Mouse (Mus musculus) bone marrow, adult 2 months (tissue): ENCODE data around the gene Traf3ip3. TPM values are rescaled to one million over a fixed set of nuclear protein-coding genes. Genes with fewer than 3 reads are reported as not detected.
A peak's percentile ranks its signal among the peaks of the same experiment; 100 is the strongest.

Experiments
- H3K27ac ChIP-seq: fragments of 200-500 bp; 2 replicates; pipeline ENCODE4 v1.5.1; 2012; ENCODE audit warnings: low read depth, mild to moderate bottlenecking, control low read depth, inconsistent platforms, low read length; ENCODE audit not compliant: control insufficient read depth, poor library complexity, insufficient read depth
- H3K4me1 ChIP-seq: fragments of 200-500 bp; 2 replicates; pipeline ENCODE4 v1.6.1; 2011; ENCODE audit warnings: low read length; ENCODE audit not compliant: control insufficient read depth, insufficient read depth
- H3K4me3 ChIP-seq: fragments of 200-500 bp; replicated peaks from 2 replicates; pipeline ENCODE3; 2011; ENCODE audit warnings: mild to moderate bottlenecking, low read depth, low read length, control low read depth; ENCODE audit not compliant: control insufficient read depth
- CTCF ChIP-seq: fragments of 200-500 bp; IDR thresholded peaks from 2 replicates; pipeline ENCODE4 v1.5.1; 2011; ENCODE audit warnings: low read length, control low read depth; ENCODE audit not compliant: control insufficient read depth, insufficient read depth
- POLR2A ChIP-seq: fragments of 200-500 bp; IDR thresholded peaks from 2 replicates; pipeline ENCODE4 v1.6.1; 2011; ENCODE audit warnings: low read depth, mild to moderate bottlenecking, control low read depth, low read length, borderline replicate concordance; ENCODE audit not compliant: control insufficient read depth
- WGBS: fragments of 180-500 bp; shearing (Covaris S2); methylation state at CpG from one replicate; pipeline ENCODE4 v1.1.7; 2018; 5-methylcytosine and 5-hydroxymethylcytosine counted together
- polyA plus RNA-seq: library from polyadenylated mRNA; stranded (reverse); fragments of >200 nt; gene quantifications from 2 replicates; pipeline ENCODE4 v1.2.4, GENCODE M21; 2011; ENCODE audit warnings: low replicate concordance; ENCODE audit not compliant: missing spikeins, insufficient read depth, insufficient read length

The Traf3ip3 gene
- polyA plus RNA-seq, 1 experiment = 119 TPM

DNA sequence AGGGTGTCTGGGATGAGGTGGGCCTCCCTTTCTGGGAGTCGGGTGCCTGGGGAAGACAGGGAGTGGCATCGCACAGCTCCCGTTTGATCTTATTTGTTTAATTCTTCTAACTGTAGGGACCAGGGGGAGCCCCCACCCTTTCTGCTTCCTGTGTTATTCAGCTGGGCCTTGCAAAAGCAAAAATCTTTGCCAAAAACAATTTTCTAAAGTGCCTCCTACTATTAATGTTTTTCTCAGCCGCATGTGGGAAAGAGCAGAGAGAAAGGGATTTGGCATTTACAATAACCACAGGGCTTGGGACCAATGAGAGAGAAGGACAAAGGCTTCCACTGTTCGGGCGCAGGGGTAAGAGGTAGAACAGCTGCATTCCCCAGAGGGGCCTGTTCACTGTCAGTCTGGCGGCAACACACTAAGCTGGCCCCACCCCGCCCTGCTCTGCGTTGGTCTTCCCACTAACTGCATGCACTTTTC lies 12.3 kb downstream of the Traf3ip3 start:
- H3K4me1 ChIP-seq = peaks cover 2% of the 10 kb centered on the region; the same call in 1 of the 2 replicates
- no peak overlapping the region for H3K4me3 ChIP-seq
- TF ChIP-seq POLR2A (no peak), CTCF (no peak)
- peak overlapping the region; percentile 40 for H3K27ac ChIP-seq
- whole genome bisulfite sequencing = 66% methylated on average over 9 of the region's 9 CpGs

- Histone ChIP-seq H3K4me3 (no peak overlapping the region), H3K4me1 (peaks cover 2% of the 10 kb centered on the region; the same call in 1 of the 2 replicates), H3K27ac (no peak overlapping the region)
- WGBS = 83% methylated on average over 6 of the region's 6 CpGs
- no peak for TF ChIP-seq CTCF
- TF ChIP-seq POLR2A = no peak
Observed at GRCm38 (mm10) chr1:193188257-193188656, 13.2 kb downstream of the Traf3ip3 start.

DNA sequence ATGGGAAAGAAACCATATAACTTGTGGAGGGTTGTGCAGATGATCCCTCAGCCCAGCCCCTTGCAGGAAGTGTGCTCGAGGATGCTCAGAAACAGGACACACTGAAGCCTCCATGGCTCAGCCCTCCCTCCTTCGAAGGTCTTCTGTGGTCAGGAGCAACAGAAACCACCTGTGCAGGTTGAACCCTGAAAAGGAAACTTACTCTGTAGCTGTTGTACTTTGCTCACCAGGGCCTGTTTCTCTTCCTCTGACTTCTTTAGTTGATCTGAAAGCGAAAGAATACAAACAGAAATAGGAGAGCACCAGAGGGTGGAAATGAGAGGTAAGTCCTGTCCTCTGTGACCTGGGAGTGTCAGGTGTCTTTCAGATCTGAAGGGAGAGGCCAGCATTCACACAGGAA lies 20.4 kb downstream of the Traf3ip3 start:
- Histone ChIP-seq H3K27ac (no peak overlapping the region), H3K4me3 (no peak overlapping the region), H3K4me1 (no peaks in the 10 kb centered on the region)
- TF ChIP-seq POLR2A (no peak), CTCF (no peak)
- 67% methylated on average over 3 of the region's 3 CpGs for WGBS

GRCm38 (mm10) chr1:193174143-193174733 lies 27.3 kb downstream of the Traf3ip3 start:
- TF ChIP-seq CTCF (no peak), POLR2A (no peak)
- H3K4me1 ChIP-seq = no peaks in the 10 kb centered on the region; the same call in 1 of the 2 replicates
- WGBS = 68% methylated on average over 13 of the region's 13 CpGs
- no peak overlapping the region for H3K4me3 ChIP-seq
- H3K27ac ChIP-seq = peak overlapping the region; percentile 11; the same call in 1 of the 2 replicates

GRCm38 (mm10) chr1:193173810-193174129 lies 27.7 kb downstream of the Traf3ip3 start:
- 9% methylated on average over 9 of the region's 9 CpGs for WGBS
- Histone ChIP-seq H3K4me3 (peak overlapping the region; percentile 75), H3K4me1 (no peaks in the 10 kb centered on the region; the same call in 1 of the 2 replicates), H3K27ac (peak overlapping the region; percentile 76)
- TF ChIP-seq CTCF (no peak), POLR2A (no peak)

DNA sequence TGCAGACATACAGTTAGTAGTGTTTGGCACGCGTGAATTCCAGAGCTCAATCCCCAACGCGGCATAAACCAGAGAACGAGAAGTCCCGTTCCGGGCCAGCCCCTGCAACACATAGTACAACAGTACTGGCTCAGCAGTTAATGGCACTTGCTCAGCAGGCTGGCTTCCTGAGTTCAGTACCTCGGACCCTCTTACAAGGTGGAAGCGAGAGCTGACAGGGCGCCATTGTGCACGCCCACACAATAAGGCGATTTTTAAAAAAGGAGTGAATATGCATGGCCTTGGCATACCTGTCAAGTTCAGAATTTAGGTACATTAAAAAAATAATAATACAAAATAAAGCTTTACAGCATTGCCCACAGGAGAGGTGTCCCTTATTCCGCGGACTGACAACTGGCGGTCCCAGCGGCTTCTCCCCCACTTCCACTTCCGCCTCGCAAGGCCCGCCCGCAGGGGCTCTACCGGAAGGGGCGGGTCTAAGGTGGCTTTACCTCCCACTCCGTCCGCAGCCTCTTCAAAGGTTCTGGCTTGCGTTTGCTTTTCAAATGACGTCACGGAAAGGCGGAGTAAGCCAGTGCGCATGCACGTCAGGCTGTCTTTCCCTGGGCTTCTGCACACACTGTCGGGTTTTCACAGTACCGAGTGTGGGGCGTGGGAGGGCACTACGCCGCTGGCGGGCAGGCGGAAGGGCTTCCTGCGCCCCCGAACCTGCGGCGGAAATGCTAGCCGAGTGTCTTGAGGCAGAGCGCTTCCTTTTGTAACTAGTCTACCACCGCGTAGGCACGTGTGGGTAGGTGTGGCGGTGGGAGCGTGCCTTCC lies 28.3 kb downstream of the Traf3ip3 start:
- H3K4me3 ChIP-seq = peak overlapping the region; percentile 75
- TF ChIP-seq CTCF (no peak), POLR2A (peak; percentile 95)
- under 1% methylated on average over 48 of the region's 48 CpGs for WGBS
- H3K4me1 ChIP-seq = no peaks in the 10 kb centered on the region; the same call in 1 of the 2 replicates
- peak overlapping the region; percentile 76 for H3K27ac ChIP-seq

GRCm38 (mm10) chr1:193169856-193170255 lies 31.6 kb downstream of the Traf3ip3 start:
- Histone ChIP-seq H3K4me3 (no peak overlapping the region), H3K4me1 (no peaks in the 10 kb centered on the region; the same call in 1 of the 2 replicates), H3K27ac (no peak overlapping the region)
- WGBS = 50% methylated on average over 2 of the region's 2 CpGs
- TF ChIP-seq POLR2A (no peak), CTCF (no peak)

GRCm38 (mm10) chr1:193169228-193169627 lies 32.3 kb downstream of the Traf3ip3 start:
- whole genome bisulfite sequencing = 87% methylated on average over 7 of the region's 7 CpGs
- H3K4me3 ChIP-seq = no peak overlapping the region
- H3K27ac ChIP-seq = no peak overlapping the region
- H3K4me1 ChIP-seq = no peaks in the 10 kb centered on the region; the same call in 1 of the 2 replicates
- TF ChIP-seq POLR2A (no peak), CTCF (no peak)

GRCm38 (mm10) chr1:193167746-193168145 lies 33.8 kb downstream of the Traf3ip3 start, which contains the start of gene A130010J15Rik:
Gene A130010J15Rik, plus strand, starts transcription at chr1:193168046.
- 80% methylated on average over 3 of the region's 3 CpGs for WGBS

More at GRCm38 (mm10) chr1:193167746-193168145, 33.8 kb downstream of the Traf3ip3 start, which contains the start of gene A130010J15Rik:
- Histone ChIP-seq H3K27ac (no peak within 1 kb of the TSS), H3K4me3 (no peak within 1 kb of the TSS), H3K4me1 (no peaks in the 10 kb centered on the region; the same call in 1 of the 2 replicates)
- TF ChIP-seq POLR2A = no peak
- TF ChIP-seq CTCF = no peak
